Mouse (Mus musculus) ovary, adult 18-20 months (tissue): ENCODE results near the gene Cdk5rap3.

ENCODE experiments used
- DNase-seq: peaks from one replicate; pipeline ENCODE4 v3.0.0; 2022; ENCODE audit warnings: low spot score, mixed read lengths

Cdk5rap3 gene

GRCm38 (mm10) chr11:96933562-96934276 lies 17.4 kb upstream of the Cdk5rap3 start:
- no peak for DNase-seq

GRCm38 (mm10) chr11:96931327-96932062 lies 15.2 kb upstream of the Cdk5rap3 start:
- DNase-seq = peak; percentile 69

GRCm38 (mm10) chr11:96929766-96930331 lies 13.6 kb upstream of the Cdk5rap3 start:
- no peak for DNase-seq

DNA sequence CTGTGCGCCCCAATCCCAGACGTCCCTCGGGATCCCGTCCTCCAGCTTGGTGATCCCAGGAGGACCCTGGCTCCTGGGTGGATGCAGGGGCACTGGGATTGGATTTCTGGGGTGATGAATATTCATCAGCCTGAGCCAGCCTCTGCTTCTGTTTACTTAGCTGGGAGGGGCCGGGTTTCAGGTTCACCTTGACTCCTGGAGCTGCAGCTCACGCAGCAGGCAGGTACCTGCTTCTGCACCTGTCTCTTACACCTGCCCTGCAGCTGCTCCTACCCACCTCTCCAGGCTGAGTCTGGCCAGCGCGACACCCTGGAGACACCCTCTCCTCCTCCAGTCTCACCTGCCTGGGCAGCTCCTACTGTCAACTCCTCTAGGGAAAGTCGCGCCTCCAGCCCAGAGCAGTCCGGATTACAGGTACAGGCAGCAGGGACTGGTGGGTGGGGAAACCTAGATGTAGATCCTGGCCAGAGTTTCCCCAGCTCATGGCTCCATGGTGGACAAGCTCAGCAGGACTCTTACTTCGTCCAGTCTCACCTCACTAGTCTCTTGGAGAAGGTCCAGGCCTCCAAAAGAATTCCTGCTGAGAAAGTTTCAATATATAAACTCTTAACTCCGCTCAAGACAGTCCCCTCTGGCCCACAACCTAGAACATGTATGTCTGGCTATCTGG lies 12.9 kb upstream of the Cdk5rap3 start:
- no peak for DNase-seq

- no peak for DNase-seq
These were observed 12.4 kb upstream of the Cdk5rap3 start for GRCm38 (mm10) chr11:96928691-96929090.

- no peak for DNase-seq
These were observed 11.8 kb upstream of the Cdk5rap3 start, which contains the start of gene Prr15l for GRCm38 (mm10) chr11:96928088-96928487. Prr15l (plus strand) TSS chr11:96928104.

DNA sequence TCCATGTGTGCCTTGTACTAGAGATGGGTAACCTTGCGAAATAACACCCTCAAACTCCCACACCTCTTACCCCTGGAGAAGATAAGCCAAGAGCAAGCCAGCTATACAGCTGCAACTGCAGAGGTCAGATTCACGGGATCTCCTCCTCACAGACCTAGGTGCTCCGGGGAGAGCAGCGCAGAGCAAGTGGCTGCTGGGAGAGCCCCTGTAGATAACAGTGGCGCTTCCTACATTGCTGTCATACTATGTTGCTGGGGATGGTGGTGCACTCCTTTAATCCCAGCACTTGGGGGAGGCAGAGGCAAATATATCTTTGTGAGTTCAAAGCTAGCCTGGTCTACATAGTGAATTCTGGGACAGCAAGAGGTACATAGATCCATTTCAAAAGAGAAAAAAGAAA lies 10.3 kb upstream of the Cdk5rap3 start:
- no peak for DNase-seq

DNA sequence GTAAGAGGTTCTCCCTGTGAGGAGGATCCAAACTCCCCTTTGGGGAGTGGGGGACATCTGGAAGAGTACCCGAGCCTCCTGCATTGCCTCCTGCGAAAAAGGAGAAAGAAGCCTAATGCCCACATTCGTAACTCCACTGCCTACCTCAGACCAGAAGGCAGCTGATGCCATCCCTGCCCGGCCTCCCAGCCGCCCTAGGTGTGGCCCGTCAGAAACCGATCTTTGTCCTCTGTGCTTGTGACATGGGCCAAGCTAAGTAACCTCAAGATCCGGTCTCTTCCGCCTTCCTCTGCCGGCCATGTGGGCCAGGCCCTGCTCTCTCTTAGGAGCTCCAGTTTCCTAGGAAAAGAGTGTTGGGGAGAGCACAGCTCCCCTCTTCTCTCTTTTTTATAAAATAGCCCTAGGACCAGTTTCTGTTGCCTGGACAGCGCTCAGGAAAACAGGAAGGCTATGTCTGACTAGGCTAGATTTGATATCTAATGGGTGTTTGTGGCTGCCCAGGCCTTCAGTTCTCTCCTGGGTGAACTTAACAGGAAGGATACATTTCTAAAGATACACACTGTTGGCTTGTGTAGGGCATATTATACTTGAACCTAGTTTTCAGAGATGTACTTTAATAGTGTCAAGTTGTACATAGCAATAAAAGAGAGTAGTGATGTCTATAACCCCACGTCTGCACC lies 9.3 kb upstream of the Cdk5rap3 start:
- DNase-seq = no peak

GRCm38 (mm10) chr11:96924861-96925260 lies 8.6 kb upstream of the Cdk5rap3 start:
- DNase-seq = no peak

DNA sequence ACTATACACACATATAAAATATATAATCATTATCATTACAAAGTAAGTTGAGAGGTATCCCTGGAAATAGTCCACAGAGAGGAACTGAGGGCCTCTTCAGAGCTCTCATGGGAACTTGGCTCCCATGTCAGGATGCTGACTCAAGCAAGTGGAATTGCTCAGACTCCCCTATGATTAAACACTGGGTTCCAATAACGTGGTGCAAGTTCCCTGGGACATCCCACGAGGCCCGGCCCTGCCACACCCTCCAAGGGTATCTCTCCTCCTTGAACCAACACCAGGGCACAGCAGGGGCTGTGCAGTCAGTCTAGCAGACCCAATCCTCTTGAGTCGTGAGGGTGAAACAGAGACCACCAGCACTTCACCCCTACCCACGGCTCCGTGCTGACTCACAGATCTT lies 2.7 kb upstream of the Cdk5rap3 start:
- DNase-seq = no peak

GRCm38 (mm10) chr11:96917415-96917814 lies 1.1 kb upstream of the Cdk5rap3 start:
- no peak for DNase-seq

- no peak for DNase-seq
These were observed 645 bp upstream of the Cdk5rap3 start for GRCm38 (mm10) chr11:96916885-96917396.

- no peak for DNase-seq
These were observed 3.6 kb downstream of the Cdk5rap3 start for GRCm38 (mm10) chr11:96912682-96913081.

DNA sequence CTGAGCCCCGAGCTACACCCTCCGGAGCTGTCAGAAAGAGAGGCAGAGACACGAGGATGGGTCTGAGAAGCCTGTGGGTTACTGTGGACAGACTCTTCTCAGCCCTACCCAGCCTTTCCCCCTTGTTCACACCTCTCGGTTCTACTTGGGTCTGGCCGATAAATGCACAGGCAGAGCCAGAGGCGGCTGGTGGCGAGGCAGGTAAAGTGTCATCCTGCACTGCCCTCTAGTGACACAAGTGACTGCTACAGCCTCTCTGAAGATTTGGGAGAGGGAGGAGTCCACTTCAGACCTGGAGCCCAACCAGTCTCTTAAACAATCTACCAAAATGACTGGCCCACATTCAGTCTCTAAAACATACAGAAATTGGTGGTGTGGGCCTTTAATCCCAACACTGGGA lies 6.3 kb downstream of the Cdk5rap3 start:
- DNase-seq = no peak

DNA sequence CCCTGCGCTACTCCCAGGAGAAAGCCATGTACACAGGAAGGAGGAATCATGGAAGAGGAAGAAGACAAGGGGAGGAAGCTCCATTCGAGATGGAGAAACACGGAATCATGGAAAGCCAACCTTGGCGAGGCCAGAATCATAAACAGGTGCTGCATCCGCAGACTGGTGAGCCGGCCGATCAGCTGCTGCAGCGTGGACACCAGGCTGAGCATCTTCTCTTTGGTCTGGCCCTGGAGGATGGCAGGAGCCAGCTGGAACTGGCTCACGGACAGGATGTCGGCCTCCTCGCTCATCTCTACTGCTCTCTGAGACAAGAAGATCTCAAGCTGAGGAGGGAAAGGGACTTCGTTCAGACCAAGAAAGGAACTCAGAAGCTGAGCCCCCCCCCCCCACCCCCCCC lies 7.7 kb downstream of the Cdk5rap3 start:
- no peak for DNase-seq

DNA sequence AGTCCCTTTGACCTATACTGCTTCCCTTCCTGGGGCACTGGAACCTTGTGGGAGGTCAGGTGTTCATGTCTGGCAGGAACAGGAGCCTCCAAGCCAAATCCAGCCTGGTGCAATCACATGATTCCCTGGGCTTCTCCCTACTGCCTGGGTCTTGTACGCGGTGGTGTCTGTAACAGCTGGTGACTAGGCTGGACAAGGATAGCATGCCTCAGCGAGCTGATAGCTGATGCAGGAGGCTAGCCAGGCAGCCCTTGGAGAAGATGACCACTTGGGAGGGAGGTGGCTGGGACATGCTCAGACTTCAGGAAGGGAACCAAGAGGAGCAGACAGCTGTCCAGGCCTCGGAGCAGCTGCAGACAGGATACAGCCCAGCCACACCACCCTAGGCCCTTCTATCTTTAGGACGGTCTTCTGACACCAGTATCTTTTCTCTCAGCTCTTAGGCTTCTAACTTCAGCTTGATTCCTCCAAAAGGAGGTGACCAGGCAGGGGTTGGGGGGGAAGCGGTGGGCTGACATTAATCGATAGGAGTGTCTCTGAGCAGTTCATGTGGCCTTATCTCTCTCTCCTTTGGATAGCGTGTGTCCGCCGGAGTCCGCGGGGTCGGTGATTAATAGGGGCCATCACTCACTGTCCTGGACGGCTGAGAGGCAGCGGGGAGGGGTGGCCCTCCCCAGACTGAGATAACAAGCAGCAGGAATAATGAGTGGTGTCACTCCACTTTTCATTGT lies 9.7 kb downstream of the Cdk5rap3 start:
- DNase-seq = no peak

DNA sequence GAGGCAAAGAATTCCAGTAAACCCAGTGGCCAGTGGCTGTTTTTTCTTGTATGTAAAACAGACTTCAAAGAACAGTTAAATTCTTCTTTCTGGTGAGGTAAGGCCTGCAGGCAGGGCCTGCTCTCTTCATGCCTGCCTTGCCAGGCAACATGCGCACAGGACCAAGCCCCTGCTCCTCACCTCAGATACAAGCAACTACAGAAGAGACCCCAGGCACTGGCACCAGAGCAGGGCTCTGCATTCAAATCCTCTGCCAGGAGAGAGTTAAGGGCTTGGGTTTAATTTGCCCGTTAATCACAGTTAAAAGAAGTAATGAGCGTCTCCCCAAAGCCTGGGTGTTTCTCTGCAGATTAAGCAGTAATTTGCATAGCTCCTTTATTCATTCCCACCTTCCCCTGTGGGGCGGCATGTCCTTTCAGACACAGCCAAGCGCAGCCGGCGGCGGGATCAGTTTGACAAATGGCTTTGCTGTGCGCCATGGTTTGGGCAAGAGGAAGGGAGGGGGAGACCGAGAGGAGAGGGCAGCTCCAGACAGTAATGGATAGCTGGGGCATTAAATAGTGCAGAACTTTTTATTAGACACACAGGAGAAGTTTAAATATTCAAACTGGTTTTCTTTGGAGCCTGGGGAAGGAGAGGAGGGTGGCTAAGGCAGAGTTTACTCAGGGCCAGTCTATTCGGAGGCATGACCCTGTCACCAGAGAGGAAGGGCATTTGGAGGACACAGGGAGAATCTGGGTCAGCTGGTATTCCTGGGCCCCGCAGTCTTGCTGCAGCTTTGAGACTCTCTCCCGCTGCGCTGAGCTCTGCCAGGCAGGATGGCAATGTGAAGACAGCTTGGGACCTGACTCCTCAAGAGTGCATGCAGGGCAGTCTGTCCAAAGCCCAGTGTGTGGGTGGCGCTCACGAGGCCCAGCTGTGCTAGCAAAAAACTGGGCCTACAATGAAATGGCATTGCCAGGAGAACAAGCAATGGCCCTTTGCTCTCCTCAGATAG lies 13.4 kb downstream of the Cdk5rap3 start:
- no peak for DNase-seq

DNA sequence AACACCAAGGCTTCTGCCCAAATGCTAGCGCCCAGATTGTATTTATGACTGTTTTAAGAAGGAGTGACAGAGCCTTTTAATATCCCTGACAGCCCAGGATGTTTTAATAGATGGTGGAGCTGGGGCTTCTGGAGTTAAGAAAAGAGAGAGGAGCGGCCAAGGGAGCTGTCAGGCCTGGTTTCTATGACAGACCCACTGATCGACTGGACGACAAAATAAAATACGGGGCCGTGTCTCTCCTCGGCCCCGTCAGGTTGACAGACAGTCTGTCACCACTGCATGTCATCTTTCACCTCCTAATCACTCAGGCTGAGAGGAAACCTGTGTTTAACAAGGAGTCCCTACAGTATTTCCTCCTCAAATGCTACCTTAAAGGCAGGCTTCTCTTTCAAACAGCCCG lies 15.0 kb downstream of the Cdk5rap3 start:
- DNase-seq = no peak

GRCm38 (mm10) chr11:96899449-96900306 lies 16.6 kb downstream of the Cdk5rap3 start:
- no peak for DNase-seq
